Mouse (Mus musculus): ENCODE results near the gene Foxn1. TPM values are rescaled to one million over a fixed set of nuclear protein-coding genes. Genes with fewer than 3 reads are reported as not detected.

Foxn1 gene
- total RNA-seq (2021), result not detected

GRCm38 (mm10) chr11:78386508-78387043, at the start of gene Foxn1:
TSS of gene Foxn1 (minus strand) at chr11:78386558.
- no peak for DNase-seq

- DNase-seq, result peak; percentile 25
Measured at GRCm38 (mm10) chr11:78435776-78436349, 49.5 kb upstream of the Foxn1 start.

GRCm38 (mm10) chr11:78434052-78434451, 47.7 kb upstream of the Foxn1 start:
- no peak for DNase-seq

- no peak for DNase-seq
Measured at GRCm38 (mm10) chr11:78431176-78431575, 44.8 kb upstream of the Foxn1 start.

- no peak for DNase-seq
Measured at GRCm38 (mm10) chr11:78430195-78430878, 44.0 kb upstream of the Foxn1 start.

GRCm38 (mm10) chr11:78428309-78428708, 42.0 kb upstream of the Foxn1 start:
- DNase-seq, result no peak

- DNase-seq, result no peak
Measured at GRCm38 (mm10) chr11:78427655-78428054, 41.3 kb upstream of the Foxn1 start.

GRCm38 (mm10) chr11:78425572-78425971, 39.2 kb upstream of the Foxn1 start:
- DNase-seq, result no peak

GRCm38 (mm10) chr11:78424352-78424751, 38.0 kb upstream of the Foxn1 start:
- DNase-seq, result no peak

GRCm38 (mm10) chr11:78422055-78422819, 35.9 kb upstream of the Foxn1 start, which contains the start of gene Slc13a2:
TSS of gene Slc13a2 (minus strand) at chr11:78422217.
- DNase-seq, result no peak

- DNase-seq, result no peak
Measured at GRCm38 (mm10) chr11:78421201-78422009, 35.0 kb upstream of the Foxn1 start.

GRCm38 (mm10) chr11:78420263-78420889, 34.0 kb upstream of the Foxn1 start:
- no peak for DNase-seq

GRCm38 (mm10) chr11:78416854-78417253, 30.5 kb upstream of the Foxn1 start:
- no peak for DNase-seq

GRCm38 (mm10) chr11:78412861-78413260, 26.5 kb upstream of the Foxn1 start:
- DNase-seq, result no peak

GRCm38 (mm10) chr11:78412324-78412850, 26.0 kb upstream of the Foxn1 start:
- DNase-seq, result no peak

- no peak for DNase-seq
Measured at GRCm38 (mm10) chr11:78411606-78412323, 25.4 kb upstream of the Foxn1 start.

- DNase-seq, result no peak
Measured at GRCm38 (mm10) chr11:78408256-78409240, 22.2 kb upstream of the Foxn1 start.

- no peak for DNase-seq
Measured at GRCm38 (mm10) chr11:78402062-78402461, 15.7 kb upstream of the Foxn1 start.

GRCm38 (mm10) chr11:78401469-78401868, 15.1 kb upstream of the Foxn1 start:
- DNase-seq, result no peak

- DNase-seq, result no peak
Measured at GRCm38 (mm10) chr11:78400936-78401335, 14.6 kb upstream of the Foxn1 start.

Measured in heart, postnatal 4 days (tissue).